Mouse (Mus musculus): ENCODE results near the gene Cpt1a.

Gene Cpt1a

GRCm38 (mm10) chr19:3424214-3424613 lies 102.1 kb downstream of the Cpt1a start:
- DNase-seq (ENCODE audit: low read depth, low spot score) = no peak

GRCm38 (mm10) chr19:3428057-3428830 lies 106.1 kb downstream of the Cpt1a start:
- no peak for DNase-seq (ENCODE audit: low read depth, low spot score)

GRCm38 (mm10) chr19:3429156-3429816 lies 107.2 kb downstream of the Cpt1a start:
- DNase-seq (ENCODE audit: low read depth, low spot score) = no peak

GRCm38 (mm10) chr19:3431066-3431465 lies 108.9 kb downstream of the Cpt1a start:
- no peak for DNase-seq (ENCODE audit: low read depth, low spot score)

GRCm38 (mm10) chr19:3431969-3432368 lies 109.8 kb downstream of the Cpt1a start:
- DNase-seq (ENCODE audit: low read depth, low spot score) = no peak

- DNase-seq (ENCODE audit: low read depth, low spot score) = no peak
These were observed 112.0 kb downstream of the Cpt1a start for GRCm38 (mm10) chr19:3434124-3434523.

- no peak for DNase-seq (ENCODE audit: low read depth, low spot score)
These were observed 112.5 kb downstream of the Cpt1a start for GRCm38 (mm10) chr19:3434641-3435040.

Data from c-Kit-negative CD71-positive TER-119-positive erythroid progenitor cells, embryonic 14.5 days (primary cell).